Mouse (Mus musculus): Measurements from ENCODE around the gene Usp48. TPM values are rescaled to one million over a fixed set of nuclear protein-coding genes. Genes with fewer than 3 reads are reported as not detected.
A peak's percentile ranks its signal among the peaks of the same experiment; 100 is the strongest.

Usp48 gene
- polyA plus RNA-seq, 1 experiment, result 26.7 TPM

DNA sequence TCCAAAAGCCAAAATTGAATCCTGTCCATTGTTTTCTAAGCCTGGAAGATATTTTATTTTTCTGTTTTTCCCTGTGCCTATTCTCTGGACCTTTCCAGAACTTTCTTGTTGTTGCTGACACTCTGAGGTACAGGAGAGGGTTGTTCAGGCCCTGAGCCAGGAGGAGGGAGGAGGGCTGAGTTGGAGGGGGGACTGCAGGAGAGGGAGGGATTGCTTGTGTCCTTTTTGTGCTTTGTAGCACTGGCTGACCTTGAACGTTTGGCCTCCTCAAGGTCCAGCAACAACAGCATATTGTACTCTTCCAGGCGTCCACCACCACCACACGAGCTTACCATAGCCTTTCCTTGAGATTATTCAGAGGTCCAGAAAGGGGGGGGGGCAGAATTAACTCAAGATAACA lies 38.0 kb downstream of the Usp48 start:
- Histone ChIP-seq H3K4me1 (ENCODE audit: control insufficient read depth, insufficient read depth, insufficient read length, low read length) (no peaks in the 10 kb centered on the region), H3K27me3 (ENCODE audit: control insufficient read depth, insufficient read depth, low read length) (no peaks in the 10 kb centered on the region), H3K4me3 (ENCODE audit: low read depth, low read length) (no peak overlapping the region), H3K36me3 (ENCODE audit: control insufficient read depth, insufficient read depth, low read length) (peaks cover 72% of the 10 kb centered on the region), H3K27ac (ENCODE audit: insufficient read depth, low read depth, low read length) (no peak overlapping the region)
- TF ChIP-seq CTCF (IDR thresholded peaks at IDR 0.05; ENCODE audit: extremely low read depth, insufficient read length, insufficient replicate concordance, low read depth, low read length) (no peak), POLR2A (IDR thresholded peaks at IDR 0.05; ENCODE audit: low read depth, low read length) (no peak)
- 69% methylated on average over 3 of the region's 3 CpGs for WGBS

DNA sequence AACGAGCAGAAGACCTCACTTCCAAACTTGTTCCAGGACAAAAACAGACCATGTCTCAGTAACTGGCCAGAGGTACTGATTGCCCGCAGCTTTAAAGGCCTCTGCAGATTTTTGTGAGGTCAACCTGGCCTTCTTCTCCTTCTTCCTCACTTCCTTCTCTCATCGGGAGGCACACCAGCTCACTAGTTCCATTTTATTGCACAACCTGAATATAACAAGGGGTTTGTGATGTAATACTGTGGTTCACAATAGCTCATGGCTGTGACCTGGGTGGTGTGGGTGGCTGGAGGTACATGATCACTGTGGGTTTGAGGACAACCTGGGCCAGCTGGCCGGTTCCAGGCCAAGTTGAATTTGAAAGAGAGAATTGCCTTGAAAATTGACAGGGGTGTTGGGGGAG lies 39.8 kb downstream of the Usp48 start:
- H3K4me1 ChIP-seq (ENCODE audit: control insufficient read depth, insufficient read depth, insufficient read length, low read length), result no peaks in the 10 kb centered on the region
- no peaks in the 10 kb centered on the region for H3K27me3 ChIP-seq (ENCODE audit: control insufficient read depth, insufficient read depth, low read length)
- TF ChIP-seq POLR2A (IDR thresholded peaks at IDR 0.05; ENCODE audit: low read depth, low read length) (no peak), CTCF (IDR thresholded peaks at IDR 0.05; ENCODE audit: extremely low read depth, insufficient read length, insufficient replicate concordance, low read depth, low read length) (no peak)
- no peak overlapping the region for H3K27ac ChIP-seq (ENCODE audit: insufficient read depth, low read depth, low read length)
- H3K36me3 ChIP-seq (ENCODE audit: control insufficient read depth, insufficient read depth, low read length), result peaks cover 73% of the 10 kb centered on the region
- no peak overlapping the region for H3K4me3 ChIP-seq (ENCODE audit: low read depth, low read length)
- WGBS, result 76% methylated on average over 4 of the region's 4 CpGs

DNA sequence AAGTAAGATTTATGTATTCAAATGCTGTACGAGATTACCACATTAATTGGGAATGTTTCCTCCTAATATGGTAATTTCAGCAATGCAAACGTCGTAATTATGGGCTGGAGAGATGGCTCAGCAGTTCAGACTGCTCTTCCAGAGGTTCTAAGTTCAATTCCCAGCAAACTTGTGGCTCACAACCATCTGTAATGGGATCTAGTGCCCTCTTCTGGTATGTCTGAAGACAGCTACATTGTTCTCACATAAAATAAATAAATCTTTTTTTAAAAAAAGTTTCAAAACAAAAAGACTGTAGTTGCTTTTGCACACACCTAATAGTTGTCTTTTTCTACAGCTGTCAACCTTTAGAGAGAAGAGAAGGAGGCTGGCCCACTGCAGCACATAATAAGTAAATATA lies 43.0 kb downstream of the Usp48 start:
- WGBS, result 62% methylated on average over 3 of the region's 3 CpGs
- TF ChIP-seq POLR2A (IDR thresholded peaks at IDR 0.05; ENCODE audit: low read depth, low read length) (no peak), CTCF (IDR thresholded peaks at IDR 0.05; ENCODE audit: extremely low read depth, insufficient read length, insufficient replicate concordance, low read depth, low read length) (no peak)
- H3K4me1 ChIP-seq (ENCODE audit: control insufficient read depth, insufficient read depth, insufficient read length, low read length), result no peaks in the 10 kb centered on the region
- H3K27ac ChIP-seq (ENCODE audit: insufficient read depth, low read depth, low read length), result no peak overlapping the region
- no peaks in the 10 kb centered on the region for H3K27me3 ChIP-seq (ENCODE audit: control insufficient read depth, insufficient read depth, low read length)
- H3K4me3 ChIP-seq (ENCODE audit: low read depth, low read length), result no peak overlapping the region
- H3K36me3 ChIP-seq (ENCODE audit: control insufficient read depth, insufficient read depth, low read length), result peaks cover 71% of the 10 kb centered on the region

DNA sequence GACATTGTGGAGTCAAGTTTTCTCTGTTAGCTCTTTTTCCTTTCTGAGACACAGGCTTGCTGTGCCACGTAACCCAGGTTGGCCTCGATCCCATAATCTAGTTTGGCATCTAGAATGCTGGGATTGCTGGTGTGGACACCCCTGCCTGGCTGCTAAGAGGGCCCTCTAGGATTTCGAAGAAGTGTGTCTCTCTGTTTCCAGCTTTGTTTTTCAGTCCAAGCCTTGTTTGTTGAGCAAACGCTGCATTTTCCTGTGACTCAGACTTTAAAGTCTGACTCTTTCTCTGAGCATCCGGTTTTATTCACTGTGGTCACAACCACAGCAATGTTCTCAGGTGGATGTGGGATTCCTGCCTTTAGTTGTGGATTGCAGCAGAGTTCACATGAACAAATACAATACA lies 48.0 kb downstream of the Usp48 start:
- no peak overlapping the region for H3K4me3 ChIP-seq (ENCODE audit: low read depth, low read length)
- no peak for TF ChIP-seq CTCF (IDR thresholded peaks at IDR 0.05; ENCODE audit: extremely low read depth, insufficient read length, insufficient replicate concordance, low read depth, low read length)
- TF ChIP-seq POLR2A (IDR thresholded peaks at IDR 0.05; ENCODE audit: low read depth, low read length), result no peak
- peaks cover 56% of the 10 kb centered on the region for H3K36me3 ChIP-seq (ENCODE audit: control insufficient read depth, insufficient read depth, low read length)
- H3K4me1 ChIP-seq (ENCODE audit: control insufficient read depth, insufficient read depth, insufficient read length, low read length), result peaks cover 8% of the 10 kb centered on the region
- WGBS, result 29% methylated on average over 5 of the region's 5 CpGs
- H3K27me3 ChIP-seq (ENCODE audit: control insufficient read depth, insufficient read depth, low read length), result no peaks in the 10 kb centered on the region
- H3K27ac ChIP-seq (ENCODE audit: insufficient read depth, low read depth, low read length), result peak overlapping the region; percentile 40; the same call in 1 of the 2 replicates

DNA sequence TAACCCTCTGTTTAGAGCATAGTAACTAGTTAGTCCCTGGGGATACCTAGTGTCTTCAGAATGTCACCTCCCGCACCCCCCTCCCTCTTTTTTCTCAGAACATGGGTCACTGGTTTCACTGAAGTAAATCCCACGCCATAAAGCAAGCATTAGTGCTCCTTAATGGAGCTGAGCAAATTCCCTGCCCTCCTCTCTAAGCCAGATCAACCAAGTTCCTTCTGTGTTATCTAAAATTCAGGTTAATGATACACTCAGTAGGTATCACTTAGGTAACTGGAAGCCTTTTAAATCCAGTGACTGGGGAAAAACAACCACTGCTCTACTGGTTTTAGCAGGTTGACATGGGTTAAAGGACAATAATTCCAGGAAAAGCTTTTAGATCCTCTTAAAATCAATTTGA lies 48.5 kb downstream of the Usp48 start:
- H3K36me3 ChIP-seq (ENCODE audit: control insufficient read depth, insufficient read depth, low read length), result peaks cover 59% of the 10 kb centered on the region
- TF ChIP-seq POLR2A (IDR thresholded peaks at IDR 0.05; ENCODE audit: low read depth, low read length) (no peak), CTCF (IDR thresholded peaks at IDR 0.05; ENCODE audit: extremely low read depth, insufficient read length, insufficient replicate concordance, low read depth, low read length) (no peak)
- H3K4me1 ChIP-seq (ENCODE audit: control insufficient read depth, insufficient read depth, insufficient read length, low read length), result peaks cover 8% of the 10 kb centered on the region
- WGBS, result 16% methylated on average over 2 of the region's 2 CpGs
- H3K27ac ChIP-seq (ENCODE audit: insufficient read depth, low read depth, low read length), result peak overlapping the region; percentile 40; the same call in 1 of the 2 replicates
- no peak overlapping the region for H3K4me3 ChIP-seq (ENCODE audit: low read depth, low read length)
- H3K27me3 ChIP-seq (ENCODE audit: control insufficient read depth, insufficient read depth, low read length), result no peaks in the 10 kb centered on the region

DNA sequence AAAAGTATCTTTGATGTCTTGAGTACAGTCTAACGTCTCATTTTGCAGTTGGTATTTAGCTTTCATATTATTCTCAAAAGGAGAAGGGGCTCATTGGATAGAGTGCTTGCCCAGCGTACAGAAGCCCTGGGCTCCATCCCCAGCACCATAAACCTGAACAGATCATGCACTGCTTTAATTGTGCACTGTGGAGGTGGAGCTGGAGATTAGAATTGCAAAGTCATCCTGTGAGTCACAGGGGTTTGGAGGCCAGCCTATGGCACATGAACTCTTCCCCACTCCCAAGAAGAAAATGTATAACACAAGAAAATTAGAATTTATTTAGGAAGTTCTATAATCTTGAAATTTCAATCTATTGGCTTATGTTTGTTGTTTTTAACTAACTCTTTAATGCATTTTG lies 49.9 kb downstream of the Usp48 start:
- Histone ChIP-seq H3K27ac (ENCODE audit: insufficient read depth, low read depth, low read length) (no peak overlapping the region), H3K36me3 (ENCODE audit: control insufficient read depth, insufficient read depth, low read length) (peaks cover 58% of the 10 kb centered on the region)

DNA sequence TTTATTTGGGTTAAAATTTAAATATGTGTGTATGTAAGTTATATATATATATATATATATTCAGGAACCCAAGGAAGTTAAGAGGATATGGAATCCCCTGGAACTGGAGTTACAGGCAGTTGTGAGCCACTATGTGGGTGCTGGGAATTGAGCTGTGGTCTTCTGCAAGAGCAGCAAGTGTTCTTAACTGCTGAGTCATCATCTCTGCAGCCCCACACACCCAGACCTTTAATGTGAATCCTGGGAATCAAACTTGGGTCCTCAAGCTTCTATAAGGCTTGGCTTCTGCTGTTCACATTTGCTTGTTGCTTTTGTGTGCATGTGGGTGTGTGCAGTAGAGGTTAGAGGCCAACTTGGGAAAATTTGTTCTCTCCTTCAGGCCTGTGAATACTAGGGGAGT lies 52.7 kb downstream of the Usp48 start:
- TF ChIP-seq CTCF (IDR thresholded peaks at IDR 0.05; ENCODE audit: extremely low read depth, insufficient read length, insufficient replicate concordance, low read depth, low read length), result no peak
- no peak for TF ChIP-seq POLR2A (IDR thresholded peaks at IDR 0.05; ENCODE audit: low read depth, low read length)
- H3K4me3 ChIP-seq (ENCODE audit: low read depth, low read length), result no peak overlapping the region
- peaks cover 8% of the 10 kb centered on the region for H3K4me1 ChIP-seq (ENCODE audit: control insufficient read depth, insufficient read depth, insufficient read length, low read length)
- peaks cover 62% of the 10 kb centered on the region for H3K36me3 ChIP-seq (ENCODE audit: control insufficient read depth, insufficient read depth, low read length)
- no peaks in the 10 kb centered on the region for H3K27me3 ChIP-seq (ENCODE audit: control insufficient read depth, insufficient read depth, low read length)
- H3K27ac ChIP-seq (ENCODE audit: insufficient read depth, low read depth, low read length), result no peak overlapping the region

More for the DNA sequence above, 49.9 kb downstream of the Usp48 start:
- Histone ChIP-seq H3K4me1 (ENCODE audit: control insufficient read depth, insufficient read depth, insufficient read length, low read length) (peaks cover 8% of the 10 kb centered on the region), H3K4me3 (ENCODE audit: low read depth, low read length) (no peak overlapping the region), H3K27me3 (ENCODE audit: control insufficient read depth, insufficient read depth, low read length) (no peaks in the 10 kb centered on the region)
- no peak for TF ChIP-seq CTCF (IDR thresholded peaks at IDR 0.05; ENCODE audit: extremely low read depth, insufficient read length, insufficient replicate concordance, low read depth, low read length)
- no peak for TF ChIP-seq POLR2A (IDR thresholded peaks at IDR 0.05; ENCODE audit: low read depth, low read length)
- 68% methylated on average over 2 of the region's 2 CpGs for WGBS

DNA sequence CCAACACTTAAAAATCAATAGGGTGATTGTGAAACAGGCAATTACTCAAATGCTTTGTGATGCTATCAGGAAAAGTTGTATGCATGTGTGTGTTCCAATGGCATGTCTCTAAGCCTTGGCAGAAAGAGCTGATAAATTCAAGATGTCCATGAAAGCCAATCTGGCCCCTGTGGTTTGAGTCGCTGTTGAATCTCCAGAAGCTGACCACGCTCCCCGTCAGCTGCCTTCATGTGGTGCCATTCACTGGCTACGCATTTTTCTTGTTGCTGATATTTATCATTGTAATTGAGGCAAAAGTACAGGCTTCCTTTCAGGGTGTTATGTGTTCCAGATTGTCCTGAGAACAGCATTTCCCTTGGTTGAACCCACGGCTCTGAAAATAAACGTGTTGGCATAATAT lies 54.1 kb downstream of the Usp48 start:
- Histone ChIP-seq H3K4me3 (ENCODE audit: low read depth, low read length) (no peak overlapping the region), H3K4me1 (ENCODE audit: control insufficient read depth, insufficient read depth, insufficient read length, low read length) (peaks cover 6% of the 10 kb centered on the region), H3K27ac (ENCODE audit: insufficient read depth, low read depth, low read length) (no peak overlapping the region), H3K27me3 (ENCODE audit: control insufficient read depth, insufficient read depth, low read length) (no peaks in the 10 kb centered on the region), H3K36me3 (ENCODE audit: control insufficient read depth, insufficient read depth, low read length) (peaks cover 72% of the 10 kb centered on the region)
- TF ChIP-seq CTCF (IDR thresholded peaks at IDR 0.05; ENCODE audit: extremely low read depth, insufficient read length, insufficient replicate concordance, low read depth, low read length) (no peak), POLR2A (IDR thresholded peaks at IDR 0.05; ENCODE audit: low read depth, low read length) (no peak)
- 83% methylated on average over 6 of the region's 6 CpGs for WGBS

Data from small intestine, adult 2 months (tissue).